Mouse (Mus musculus) ES-E14 (cell line): ENCODE data around the gene Plekhg5. TPM values are rescaled to one million over a fixed set of nuclear protein-coding genes. Genes with fewer than 3 reads are reported as not detected.

ENCODE experiments used
- DNase-seq: peaks from one replicate; pipeline ENCODE4 v3.0.0-alpha.2; 2013; ENCODE audit warnings: low read depth, low spot score
- H3K27ac ChIP-seq: 2 replicates; pipeline ENCODE4 v1.5.1; 2012; ENCODE audit warnings: low read depth, mild to moderate bottlenecking, low read length, moderate library complexity, mixed read lengths; ENCODE audit not compliant: poor library complexity, insufficient read depth, severe bottlenecking
- H3K36me3 ChIP-seq: 2 replicates; pipeline ENCODE4 v1.6.1; 2012; ENCODE audit warnings: mild to moderate bottlenecking, low read length, moderate library complexity, mixed read lengths; ENCODE audit not compliant: control insufficient read depth, poor library complexity, insufficient read depth, severe bottlenecking
- H3K4me1 ChIP-seq, 2 experiments: fragments of 150-350 bp in 1 of 2; sonication (generic) in 1 of 2; 2 replicates each; pipeline ENCODE4 v1.6.1; 2012; ENCODE audit warnings: low read length in 2 of 2, mild to moderate bottlenecking in 1 of 2, mixed read lengths in 1 of 2; ENCODE audit not compliant: control insufficient read depth in 2 of 2, insufficient read depth in 2 of 2, poor library complexity in 1 of 2
- H3K4me3 ChIP-seq, 2 experiments: fragments of 150-350 bp in 1 of 2; sonication (generic) in 1 of 2; 2 replicates each; pipeline ENCODE4 v1.5.1; 2012; ENCODE audit warnings: low read length in 2 of 2, low read depth in 1 of 2, mild to moderate bottlenecking in 1 of 2, mixed read lengths in 1 of 2; ENCODE audit not compliant: insufficient read depth in 1 of 2, poor library complexity in 1 of 2, severe bottlenecking in 1 of 2
- H3K9ac ChIP-seq: 2 replicates; pipeline ENCODE4 v1.6.1; 2012; ENCODE audit warnings: low read depth, mild to moderate bottlenecking, low read length, mixed read lengths; ENCODE audit not compliant: poor library complexity, insufficient read depth, severe bottlenecking
- H3K9me3 ChIP-seq: fragments of 150-350 bp; sonication (generic); 2 replicates; pipeline ENCODE4 v1.6.1; 2012; ENCODE audit warnings: low read depth, mild to moderate bottlenecking, low read length; ENCODE audit not compliant: control insufficient read depth, insufficient read depth
- CHD2 ChIP-seq: IDR thresholded peaks from 2 replicates; pipeline ENCODE4 v1.6.1; 2014; ENCODE audit warnings: mild to moderate bottlenecking, low read depth, low read length, inconsistent platforms
- HCFC1 ChIP-seq: IDR thresholded peaks from 2 replicates; pipeline ENCODE4 v1.6.1; 2012; ENCODE audit warnings: low read length, inconsistent platforms, borderline replicate concordance; ENCODE audit not compliant: insufficient read depth
- MAFK ChIP-seq: IDR thresholded peaks from 2 replicates; pipeline ENCODE4 v1.6.1; 2014; ENCODE audit warnings: mild to moderate bottlenecking, low read depth, low read length, inconsistent platforms; ENCODE audit not compliant: insufficient read depth
- ZC3H11A ChIP-seq: IDR thresholded peaks from 2 replicates; pipeline ENCODE4 v1.6.1; 2012; ENCODE audit warnings: low read depth, mild to moderate bottlenecking, inconsistent platforms, low read length, borderline replicate concordance
- ZNF384 ChIP-seq: IDR thresholded peaks from 2 replicates; pipeline ENCODE4 v1.6.1; 2012; ENCODE audit warnings: low read depth, low read length, inconsistent platforms
- in situ Hi-C, 2 experiments: fragments of 600-800 bp; cut with MboI; formaldehyde crosslinking; loops; one replicate each; pipeline ENCODE4 v1.15.1; 2025; ENCODE audit warnings: low sequenced_read_pairs in 2 of 2, inconsistent platforms in 1 of 2; ENCODE audit not compliant: unreplicated experiment in 2 of 2
- total RNA-seq: library from RNA; depleted of rRNA; stranded (reverse); fragments of 300-350 nt; gene quantifications from 2 replicates; pipeline ENCODE4 v1.2.3, GENCODE M21; 2012

Plekhg5 gene
- total RNA-seq, 1 experiment = 37.3 TPM

GRCm38 (mm10) chr4:152151966-152152544, 79.8 kb downstream of the Plekhg5 start, which contains the start of gene Espn:
Gene Espn (minus strand): TSS chr4:152152371.
- DNase-seq = no peak
- Histone ChIP-seq H3K9ac (peak within 1 kb of the TSS; percentile 42), H3K4me3 (peak within 1 kb of the TSS; percentile 74 to 79), H3K27ac (no peak within 1 kb of the TSS), H3K36me3 (no peaks in the 10 kb centered on the region), H3K4me1 (peaks cover 0 to 2% of the 10 kb centered on the region in 2 experiments; a peak in 1 of 4 replicates), H3K9me3 (no peaks in the 10 kb centered on the region)
- TF ChIP-seq CHD2 (no peak), ZNF384 (no peak), MAFK (no peak), ZC3H11A (no peak), HCFC1 (no peak)
- in situ Hi-C loops = no loop called here

GRCm38 (mm10) chr4:152153771-152154177, 81.5 kb downstream of the Plekhg5 start:
- Histone ChIP-seq H3K4me1 (peaks cover under 1 to 2% of the 10 kb centered on the region in 2 experiments; a peak in 2 of 4 replicates), H3K36me3 (no peaks in the 10 kb centered on the region), H3K9ac (no peak overlapping the region), H3K4me3 (no peak overlapping the region), H3K27ac (no peak overlapping the region), H3K9me3 (no peaks in the 10 kb centered on the region)
- DNase-seq = peak; percentile 87
- in situ Hi-C loops = no loop called here
- 0 out of 2 replicates have a peak, but pooled peaks have one; percentile 23 for TF ChIP-seq HCFC1
- no peak for TF ChIP-seq CHD2

- TF ChIP-seq CHD2 (no peak), ZC3H11A (no peak), ZNF384 (no peak), MAFK (no peak), HCFC1 (no peak)
- no peak for DNase-seq
- in situ Hi-C loops = no loop called here
- no peak overlapping the region for H3K4me3 ChIP-seq
- H3K9me3 ChIP-seq = no peaks in the 10 kb centered on the region
- H3K9ac ChIP-seq = no peak overlapping the region
- peaks cover 2 to 3% of the 10 kb centered on the region in 2 experiments; a peak in 2 of 4 replicates for H3K4me1 ChIP-seq
- no peaks in the 10 kb centered on the region for H3K36me3 ChIP-seq
- no peak overlapping the region for H3K27ac ChIP-seq
Observed at GRCm38 (mm10) chr4:152155019-152155418, 82.7 kb downstream of the Plekhg5 start.

- TF ChIP-seq ZNF384 (no peak), HCFC1 (no peak), MAFK (no peak), CHD2 (no peak), ZC3H11A (no peak)
- H3K4me1 ChIP-seq = peaks cover 2 to 3% of the 10 kb centered on the region in 2 experiments; a peak in 2 of 4 replicates
- in situ Hi-C loops = no loop called here
- no peak overlapping the region for H3K27ac ChIP-seq
- H3K4me3 ChIP-seq = peak overlapping the region; percentile 61 to 69; a peak in 2 of 4 replicates
- H3K36me3 ChIP-seq = no peaks in the 10 kb centered on the region
- H3K9ac ChIP-seq = no peak overlapping the region
- H3K9me3 ChIP-seq = no peaks in the 10 kb centered on the region
- no peak for DNase-seq
Observed at GRCm38 (mm10) chr4:152157779-152158584, 85.7 kb downstream of the Plekhg5 start.
